Mouse (Mus musculus): ENCODE measurements at regions not wholly inside any gene's neighbourhood (a gene's known extent, or its start where the extent isn't known, plus 50 kb on each side); places are given as distances from the start of the nearest gene placed in this dataset.

DNA sequence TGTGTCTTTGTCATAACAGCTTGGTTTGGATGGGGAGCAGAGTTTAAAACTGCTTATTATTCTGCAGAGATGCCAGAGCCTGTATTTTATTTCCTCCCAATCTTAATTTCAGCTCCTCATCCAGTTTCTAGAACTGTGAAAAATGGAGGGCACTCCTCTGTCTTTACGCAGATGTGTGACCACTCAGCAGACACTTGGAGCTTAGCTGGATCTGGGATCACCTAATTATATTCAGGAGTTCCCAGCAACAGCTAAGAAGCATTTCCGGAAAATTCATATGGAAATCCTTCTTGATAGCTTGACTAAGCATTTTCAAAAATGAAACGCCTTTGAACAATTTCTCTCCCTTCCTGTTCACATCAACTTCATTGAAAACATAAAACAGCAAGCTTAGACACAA lies 1670.0 kb upstream of the Slc10a2 start:
- TF ChIP-seq POLR2A (IDR thresholded peaks at IDR 0.05; ENCODE audit: control insufficient read depth, low read depth, low read length) (no peak), CTCF (IDR thresholded peaks at IDR 0.05; ENCODE audit: control insufficient read depth, insufficient read depth, insufficient replicate concordance, low read depth, low read length) (no peak)
